Mouse (Mus musculus) ovary, adult 18-20 months (tissue): ENCODE results near the gene Ankrd22.
A peak's percentile ranks its signal among the peaks of the same experiment; 100 is the strongest.
"Not testable (repeated sequence)": the region's sequence is repeated elsewhere in the genome, so short reads cannot be mapped to it uniquely, and the experiment has no call there.

Experiments
- DNase-seq: peaks from one replicate; pipeline ENCODE4 v3.0.0; 2022; ENCODE audit warnings: low spot score, mixed read lengths

The Ankrd22 gene

GRCm38 (mm10) chr19:34165891-34166290 lies at the start of gene Ankrd22:
Gene Ankrd22, minus strand, starts transcription at chr19:34166053.
- DNase-seq = no peak

- DNase-seq = peak; percentile 58
Observed at GRCm38 (mm10) chr19:34214136-34214535, 48.3 kb upstream of the Ankrd22 start.

GRCm38 (mm10) chr19:34213251-34213645 lies 47.4 kb upstream of the Ankrd22 start:
- no peak for DNase-seq

- DNase-seq = no peak
Observed at GRCm38 (mm10) chr19:34212489-34213250, 46.8 kb upstream of the Ankrd22 start.

- DNase-seq = no peak
Observed at GRCm38 (mm10) chr19:34210841-34211240, 45.0 kb upstream of the Ankrd22 start.

- no peak for DNase-seq
Observed at GRCm38 (mm10) chr19:34209930-34210581, 44.2 kb upstream of the Ankrd22 start.

- no peak for DNase-seq
Observed at GRCm38 (mm10) chr19:34209031-34209430, 43.2 kb upstream of the Ankrd22 start.

- no peak for DNase-seq
Observed at GRCm38 (mm10) chr19:34206760-34207440, 41.0 kb upstream of the Ankrd22 start.

- DNase-seq = not testable (repeated sequence)
Observed at GRCm38 (mm10) chr19:34206128-34206527, 40.3 kb upstream of the Ankrd22 start.

GRCm38 (mm10) chr19:34202668-34203067 lies 36.8 kb upstream of the Ankrd22 start:
- no peak for DNase-seq

GRCm38 (mm10) chr19:34199488-34199887 lies 33.6 kb upstream of the Ankrd22 start:
- no peak for DNase-seq

- no peak for DNase-seq
Observed at GRCm38 (mm10) chr19:34198901-34199300, 33.0 kb upstream of the Ankrd22 start.

- no peak for DNase-seq
Observed at GRCm38 (mm10) chr19:34198066-34198465, 32.2 kb upstream of the Ankrd22 start.

GRCm38 (mm10) chr19:34195031-34195430 lies 29.2 kb upstream of the Ankrd22 start:
- DNase-seq = no peak

GRCm38 (mm10) chr19:34194132-34194745 lies 28.4 kb upstream of the Ankrd22 start:
- no peak for DNase-seq

GRCm38 (mm10) chr19:34193683-34194082 lies 27.8 kb upstream of the Ankrd22 start:
- no peak for DNase-seq

GRCm38 (mm10) chr19:34193149-34193548 lies 27.3 kb upstream of the Ankrd22 start:
- no peak for DNase-seq

GRCm38 (mm10) chr19:34192008-34192963 lies 26.4 kb upstream of the Ankrd22 start, which contains the start of gene Stambpl1:
Gene Stambpl1, plus strand, starts transcription at chr19:34192229.
- peak; percentile 34 for DNase-seq

- no peak for DNase-seq
Observed at GRCm38 (mm10) chr19:34191645-34192007, 25.8 kb upstream of the Ankrd22 start.

- DNase-seq = no peak
Observed at GRCm38 (mm10) chr19:34186845-34187244, 21.0 kb upstream of the Ankrd22 start.

GRCm38 (mm10) chr19:34182490-34182889 lies 16.6 kb upstream of the Ankrd22 start:
- no peak for DNase-seq
